Mouse (Mus musculus) neural tube, embryonic 14.5 days (tissue): Measurements from ENCODE around the gene Nhej1. TPM values are rescaled to one million over a fixed set of nuclear protein-coding genes. Genes with fewer than 3 reads are reported as not detected.
A peak's percentile ranks its signal among the peaks of the same experiment; 100 is the strongest.

Experiments
- ATAC-seq: fragments of 200-750 bp; cut with Nextera tagmentation; 2 replicates; pipeline ENCODE4 v1.8.0; 2017; ENCODE audit warnings: low read depth, mild to moderate bottlenecking, moderate TSS enrichment, moderate library complexity
- H3K27ac ChIP-seq: fragments of 300-500 bp; sonication (generic); 2 replicates; pipeline ENCODE4 v1.5.1; 2014; ENCODE audit warnings: low read depth, mild to moderate bottlenecking, control low read depth, low read length, moderate library complexity, mixed read lengths
- H3K27me3 ChIP-seq: fragments of 300-500 bp; sonication (generic); 2 replicates; pipeline ENCODE4 v1.6.1; 2014; ENCODE audit warnings: low read length; ENCODE audit not compliant: control insufficient read depth, insufficient read depth
- H3K36me3 ChIP-seq: fragments of 300-500 bp; sonication (generic); 2 replicates; pipeline ENCODE4 v1.6.1; 2014; ENCODE audit warnings: low read length, mixed read lengths; ENCODE audit not compliant: control insufficient read depth, insufficient read depth
- H3K4me1 ChIP-seq: fragments of 300-500 bp; sonication (generic); 2 replicates; pipeline ENCODE4 v1.6.1; 2014; ENCODE audit warnings: low read length; ENCODE audit not compliant: control insufficient read depth, insufficient read depth
- H3K4me2 ChIP-seq: fragments of 300-500 bp; sonication (generic); 2 replicates; pipeline ENCODE4 v1.6.1; 2014; ENCODE audit warnings: mild to moderate bottlenecking, low read depth, low read length, control low read depth
- H3K4me3 ChIP-seq: fragments of 300-500 bp; sonication (generic); 2 replicates; pipeline ENCODE4 v1.5.1; 2014; ENCODE audit warnings: low read depth, low read length, control low read depth, mixed read lengths
- H3K9ac ChIP-seq: fragments of 300-500 bp; sonication (generic); replicated peaks from 2 replicates; pipeline ENCODE4 v1.6.1; 2014; ENCODE audit warnings: low read depth, mild to moderate bottlenecking, control low read depth, low read length, mixed read lengths
- H3K9me3 ChIP-seq: fragments of 300-500 bp; sonication (generic); 2 replicates; pipeline ENCODE4 v1.6.1; 2016; ENCODE audit warnings: low read length; ENCODE audit not compliant: control insufficient read depth
- whole genome bisulfite sequencing: fragments of 180-500 bp; shearing (Covaris S2); extraction: QIAGEN DNeasy Blood & Tissue Kit; methylation state at CpG from one replicate; pipeline ENCODE4 v1.1.7; 2014; 5-methylcytosine and 5-hydroxymethylcytosine counted together
- polyA plus RNA-seq: library from polyadenylated mRNA; unstranded; fragments of >200 nt; fragmentation: Nextera tagmentation; extraction: Ambion mirVana; gene quantifications from 2 replicates; pipeline ENCODE4 v1.2.1, GENCODE M21; 2014

Gene Nhej1
- polyA plus RNA-seq, 1 experiment from 2014 or later, result 6.1 TPM

DNA sequence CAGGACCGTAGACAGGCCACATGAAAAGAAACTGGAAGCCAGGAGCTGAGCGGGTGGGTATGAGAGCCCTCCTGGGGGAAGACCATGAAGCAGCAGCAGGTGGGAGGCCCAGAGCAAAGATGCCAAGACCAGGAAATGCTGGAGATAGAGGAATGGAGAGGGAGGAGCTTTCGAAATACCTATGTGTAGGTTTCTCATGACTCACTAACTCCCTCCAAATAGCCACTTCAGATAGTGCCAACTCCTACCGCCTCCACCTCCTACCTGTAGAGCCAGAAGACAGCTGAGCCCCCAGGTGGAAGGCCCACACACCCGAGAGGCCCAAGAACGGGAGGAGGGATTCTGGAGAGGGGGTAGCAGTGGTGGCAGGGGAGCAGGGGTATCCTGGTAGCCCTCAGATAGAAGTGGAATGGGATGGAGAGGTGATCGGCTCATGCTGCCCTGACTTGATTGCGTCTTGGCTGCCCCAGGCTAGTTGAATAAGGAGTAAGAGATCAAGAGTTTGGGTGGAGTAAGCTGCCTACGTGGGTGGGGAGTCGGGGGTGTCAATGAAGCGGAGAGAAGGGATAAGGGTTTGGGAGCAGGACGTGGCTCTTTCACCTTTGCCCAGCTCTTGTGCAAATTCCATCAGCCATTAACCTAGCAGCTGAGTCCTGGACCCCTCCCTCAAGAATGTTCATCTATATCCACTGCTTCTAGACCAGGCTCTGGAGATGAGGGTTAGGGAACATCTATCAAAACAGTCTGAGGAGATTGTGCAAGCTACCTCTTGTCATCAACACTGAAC, 8.6 kb upstream of the Nhej1 start, which contains the start of gene Slc23a3:
Gene Slc23a3, minus strand, starts transcription at position 470 of the 787 bp plus-strand sequence.
- Histone ChIP-seq H3K9me3 (no peaks in the 10 kb centered on the region), H3K4me3 (no peak within 1 kb of the TSS), H3K9ac (no peak within 1 kb of the TSS), H3K36me3 (peaks cover 14% of the 10 kb centered on the region), H3K27me3 (no peaks in the 10 kb centered on the region), H3K4me1 (no peaks in the 10 kb centered on the region), H3K27ac (no peak within 1 kb of the TSS), H3K4me2 (no peak within 1 kb of the TSS)
- 77% methylated on average over 12 of the region's 12 CpGs for WGBS
- no peak for ATAC-seq

DNA sequence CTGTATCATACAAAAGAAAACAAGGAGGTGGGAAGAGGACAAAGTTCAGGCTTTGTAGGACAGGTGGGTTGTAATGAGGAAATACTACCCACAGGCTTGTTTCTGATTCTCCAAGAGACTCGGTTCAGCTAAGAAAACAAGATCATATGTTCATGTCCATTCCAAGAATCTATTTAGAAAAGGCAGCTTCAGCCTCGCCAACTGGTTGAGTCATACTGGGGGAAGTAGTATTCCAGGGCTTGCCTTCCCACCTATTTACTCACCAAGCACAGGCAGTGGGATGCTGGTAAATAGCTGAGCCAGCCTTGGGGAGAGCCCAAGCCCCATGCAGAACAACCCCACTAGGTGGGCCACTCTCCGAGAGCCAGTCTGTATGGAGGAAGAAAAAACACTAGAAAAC, 3.6 kb upstream of the Nhej1 start:
- no peak for ATAC-seq
- Histone ChIP-seq H3K4me3 (no peak overlapping the region), H3K27me3 (no peaks in the 10 kb centered on the region), H3K9me3 (no peaks in the 10 kb centered on the region), H3K9ac (no peak overlapping the region), H3K27ac (no peak overlapping the region), H3K4me2 (no peak overlapping the region), H3K4me1 (no peaks in the 10 kb centered on the region), H3K36me3 (no peaks in the 10 kb centered on the region)
- 80% methylated on average over 3 of the region's 3 CpGs for WGBS

DNA sequence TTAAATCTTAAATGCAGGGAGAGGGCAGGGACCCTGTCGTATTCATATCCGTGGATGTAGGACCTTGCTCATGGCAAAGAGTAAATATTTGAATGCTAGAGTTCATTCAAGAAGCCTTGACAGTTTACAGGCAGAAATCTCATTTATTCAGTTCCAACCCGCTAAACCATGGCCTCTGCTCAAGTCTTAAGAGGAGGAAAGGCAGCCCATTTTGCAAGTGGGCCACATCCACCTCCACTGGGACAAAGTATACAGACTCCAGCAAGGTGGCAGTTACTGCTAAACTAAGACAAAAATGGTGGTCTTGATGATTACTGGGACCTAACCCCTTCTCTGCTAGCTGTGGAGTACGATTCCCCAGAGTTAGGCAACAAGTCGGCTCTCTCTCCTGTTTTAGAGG, 418 bp upstream of the Nhej1 start:
- Histone ChIP-seq H3K4me1 (no peaks in the 10 kb centered on the region), H3K9me3 (no peaks in the 10 kb centered on the region), H3K4me2 (peak overlapping the region; percentile 51), H3K9ac (0 out of 2 replicates have a peak overlapping the region, but pooled peaks have one; percentile 55), H3K4me3 (peak overlapping the region; percentile 55), H3K36me3 (no peaks in the 10 kb centered on the region), H3K27me3 (no peaks in the 10 kb centered on the region), H3K27ac (peak overlapping the region; percentile 86)
- ATAC-seq, result peak; percentile 10
- WGBS, result 33% methylated on average over 5 of the region's 5 CpGs

DNA sequence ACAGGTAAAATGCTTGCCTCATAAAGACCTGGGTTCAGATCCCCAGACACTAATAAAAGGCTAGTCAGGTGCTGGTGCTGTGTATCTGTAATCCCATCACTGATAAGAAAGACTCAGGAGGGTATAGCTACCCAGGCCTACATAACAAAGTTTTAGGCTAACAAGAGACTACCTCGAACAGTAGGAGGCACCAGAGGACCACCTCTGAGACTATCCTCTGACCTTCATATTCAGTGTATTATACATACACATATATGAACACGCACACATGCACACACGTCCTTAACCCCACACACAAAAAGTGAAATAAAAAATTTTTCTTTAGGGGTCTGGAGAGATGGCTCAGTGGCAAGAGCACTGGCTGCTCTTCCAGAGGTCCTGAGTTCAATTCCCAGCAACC, 2.8 kb downstream of the Nhej1 start:
- Histone ChIP-seq H3K4me2 (no peak overlapping the region), H3K27ac (no peak overlapping the region), H3K4me3 (no peak overlapping the region), H3K9ac (no peak overlapping the region), H3K36me3 (no peaks in the 10 kb centered on the region), H3K9me3 (no peaks in the 10 kb centered on the region), H3K4me1 (no peaks in the 10 kb centered on the region), H3K27me3 (no peaks in the 10 kb centered on the region)
- ATAC-seq, result no peak
- 82% methylated on average over 3 of the region's 3 CpGs for WGBS

DNA sequence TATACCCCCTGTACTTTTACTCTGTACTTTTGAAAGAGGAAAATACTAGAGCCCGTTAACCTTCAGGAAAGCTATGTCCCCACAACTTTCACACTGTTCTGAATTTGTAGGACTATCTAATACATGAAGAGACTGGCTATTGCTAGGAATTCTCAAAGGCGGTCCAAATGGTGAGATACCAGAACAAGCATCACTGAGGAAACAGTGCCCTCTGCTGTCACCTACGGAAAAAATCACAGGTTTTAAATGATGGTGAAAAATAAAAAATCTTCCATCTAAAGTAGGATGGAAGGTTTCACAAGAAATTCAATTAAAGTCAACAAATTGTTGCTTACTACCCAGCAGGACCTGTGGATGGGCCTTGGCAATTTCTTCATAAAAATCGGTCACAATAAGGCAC, 72.9 kb downstream of the Nhej1 start:
- 38% methylated on average over 4 of the region's 4 CpGs for WGBS
- H3K4me1 ChIP-seq, result no peaks in the 10 kb centered on the region
- no peak for ATAC-seq
- H3K27me3 ChIP-seq, result no peaks in the 10 kb centered on the region
- no peak overlapping the region for H3K9ac ChIP-seq
- H3K36me3 ChIP-seq, result no peaks in the 10 kb centered on the region
- H3K4me3 ChIP-seq, result no peak overlapping the region
- no peak overlapping the region for H3K4me2 ChIP-seq
- H3K9me3 ChIP-seq, result no peaks in the 10 kb centered on the region
- no peak overlapping the region for H3K27ac ChIP-seq

DNA sequence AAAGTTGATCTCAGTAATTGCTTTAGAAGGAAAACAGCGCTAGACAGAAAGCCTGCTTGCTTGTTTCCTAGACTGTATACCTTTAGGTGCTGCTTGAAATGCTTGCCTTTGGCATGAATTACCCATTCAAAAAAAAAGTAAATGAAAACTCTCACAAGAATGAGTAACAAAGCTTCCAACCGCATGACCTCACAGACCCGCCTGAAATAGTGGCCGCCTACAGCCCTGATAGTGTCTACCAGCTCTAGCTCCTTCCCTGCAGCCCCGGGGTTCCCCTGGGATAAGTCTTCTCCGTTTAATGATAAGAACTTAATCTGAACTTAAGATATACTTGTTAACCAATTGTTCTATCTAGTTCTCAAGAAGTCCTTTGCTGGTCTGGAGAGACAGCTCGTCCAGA, 73.6 kb downstream of the Nhej1 start:
- Histone ChIP-seq H3K4me1 (no peaks in the 10 kb centered on the region), H3K27me3 (no peaks in the 10 kb centered on the region), H3K9me3 (no peaks in the 10 kb centered on the region), H3K9ac (no peak overlapping the region), H3K27ac (no peak overlapping the region), H3K36me3 (no peaks in the 10 kb centered on the region), H3K4me2 (no peak overlapping the region), H3K4me3 (no peak overlapping the region)
- ATAC-seq, result no peak
- WGBS, result 85% methylated on average over 7 of the region's 7 CpGs

DNA sequence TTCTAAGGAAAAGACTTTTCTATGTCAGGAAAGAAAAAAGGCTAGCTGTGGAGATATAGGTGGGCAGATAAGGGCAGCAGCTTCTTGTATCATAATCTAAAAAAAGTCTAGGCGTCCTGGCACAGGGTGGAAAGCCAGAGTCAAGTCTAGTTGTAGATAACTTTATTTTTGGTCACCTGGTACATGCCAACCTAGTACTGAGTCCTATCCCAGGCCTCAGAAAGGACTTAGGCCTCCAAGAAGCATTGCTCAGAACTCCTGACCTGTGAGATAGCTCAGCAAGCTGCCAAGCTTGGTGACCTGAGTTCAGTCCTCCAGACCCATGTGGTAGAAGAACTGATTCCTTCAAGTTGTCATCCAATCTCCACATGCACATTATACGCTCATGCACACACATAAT, 76.4 kb downstream of the Nhej1 start:
- no peaks in the 10 kb centered on the region for H3K27me3 ChIP-seq
- 79% methylated on average over 2 of the region's 2 CpGs for WGBS
- no peak overlapping the region for H3K4me2 ChIP-seq
- no peak overlapping the region for H3K9ac ChIP-seq
- ATAC-seq, result no peak
- no peaks in the 10 kb centered on the region for H3K4me1 ChIP-seq
- no peaks in the 10 kb centered on the region for H3K36me3 ChIP-seq
- no peaks in the 10 kb centered on the region for H3K9me3 ChIP-seq
- no peak overlapping the region for H3K4me3 ChIP-seq
- H3K27ac ChIP-seq, result no peak overlapping the region

DNA sequence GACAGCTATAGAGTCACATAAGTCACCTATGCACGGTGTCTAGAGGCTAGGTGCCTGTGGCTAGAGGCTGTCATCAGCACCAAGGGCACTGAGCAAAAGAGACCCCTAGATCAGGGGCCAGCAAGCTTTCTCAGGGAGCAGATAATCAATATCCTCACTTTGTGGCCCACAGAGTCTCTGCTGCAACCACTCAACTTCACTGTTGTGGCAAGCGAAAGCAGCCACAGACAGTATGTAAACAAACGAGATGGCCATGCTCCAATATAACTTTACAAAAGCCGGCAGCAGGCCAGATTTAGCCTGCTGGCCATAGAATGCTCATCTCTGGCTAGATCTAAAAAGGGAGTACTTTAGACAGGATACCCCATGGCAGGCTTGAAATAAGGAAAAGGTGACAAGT, 77.0 kb downstream of the Nhej1 start:
- Histone ChIP-seq H3K9me3 (no peaks in the 10 kb centered on the region), H3K4me1 (no peaks in the 10 kb centered on the region), H3K9ac (no peak overlapping the region), H3K4me3 (no peak overlapping the region), H3K27me3 (no peaks in the 10 kb centered on the region), H3K27ac (no peak overlapping the region), H3K36me3 (no peaks in the 10 kb centered on the region), H3K4me2 (no peak overlapping the region)
- 81% methylated on average over 4 of the region's 4 CpGs for WGBS
- no peak for ATAC-seq

DNA sequence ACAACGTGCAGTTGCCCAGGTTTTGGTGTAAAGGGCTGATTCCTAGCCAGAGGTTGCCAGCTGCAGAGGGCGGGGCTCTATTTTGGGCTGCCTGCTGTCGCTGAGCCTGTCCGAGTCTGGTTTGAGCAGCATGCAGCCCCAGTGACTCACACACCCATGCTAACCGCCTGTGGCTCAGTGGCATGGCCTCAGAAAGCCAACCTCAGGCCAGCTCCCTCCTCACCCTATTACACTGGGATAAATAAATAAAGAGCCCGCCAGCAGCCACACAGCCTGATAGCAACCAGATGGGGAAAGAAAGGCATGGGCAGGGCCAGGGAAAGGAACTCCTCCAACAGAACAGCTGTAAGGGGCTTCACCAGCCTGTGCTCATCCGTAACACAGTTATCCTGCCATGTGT, 84.6 kb downstream of the Nhej1 start:
- 48% methylated on average over 7 of the region's 7 CpGs for WGBS
- Histone ChIP-seq H3K9ac (no peak overlapping the region), H3K9me3 (no peaks in the 10 kb centered on the region), H3K36me3 (no peaks in the 10 kb centered on the region), H3K4me2 (no peak overlapping the region), H3K27ac (no peak overlapping the region), H3K27me3 (no peaks in the 10 kb centered on the region), H3K4me3 (no peak overlapping the region), H3K4me1 (no peaks in the 10 kb centered on the region)
- ATAC-seq, result no peak
